Mouse (Mus musculus): Measurements from ENCODE around the gene Sugt1. TPM values are rescaled to one million over a fixed set of nuclear protein-coding genes. Genes with fewer than 3 reads are reported as not detected.
A peak's percentile ranks its signal among the peaks of the same experiment; 100 is the strongest.

Gene Sugt1
- polyA plus RNA-seq, 1 experiment from 2014 or later: 53.6 TPM

GRCm38 (mm10) chr14:79658286-79658685 is 70.8 kb downstream of the Sugt1 start:
- DNase-seq: no peak
- ATAC-seq (ENCODE audit: low read depth): no peak
- no peaks in the 10 kb centered on the region; the same call in 1 of the 2 replicates for H3K27me3 ChIP-seq

GRCm38 (mm10) chr14:79658748-79659508 is 71.4 kb downstream of the Sugt1 start:
- Histone ChIP-seq H3K4me2 (no peak overlapping the region), H3K27ac (no peak overlapping the region), H3K9ac (no peak overlapping the region), H3K4me1 (replicated peaks) (peaks cover 8% of the 10 kb centered on the region; the same call in 1 of the 2 replicates), H3K4me3 (replicated peaks) (no peak overlapping the region), H3K27me3 (no peaks in the 10 kb centered on the region; the same call in 1 of the 2 replicates), H3K36me3 (no peaks in the 10 kb centered on the region), H3K9me3 (replicated peaks) (no peaks in the 10 kb centered on the region)
- WGBS (ENCODE audit: insufficient replicate concordance): 65% methylated on average over 6 of the region's 6 CpGs
- no peak for ATAC-seq (ENCODE audit: low read depth)
- DNase-seq: no peak

More at GRCm38 (mm10) chr14:79658286-79658685, 70.8 kb downstream of the Sugt1 start:
- Histone ChIP-seq H3K4me3 (replicated peaks) (no peak overlapping the region), H3K27ac (no peak overlapping the region), H3K4me1 (replicated peaks) (peaks cover 8% of the 10 kb centered on the region; the same call in 1 of the 2 replicates), H3K36me3 (no peaks in the 10 kb centered on the region), H3K9ac (no peak overlapping the region), H3K9me3 (replicated peaks) (no peaks in the 10 kb centered on the region), H3K4me2 (no peak overlapping the region)
- 67% methylated on average over 5 of the region's 5 CpGs for WGBS (ENCODE audit: insufficient replicate concordance)

GRCm38 (mm10) chr14:79660467-79660866 is 73.0 kb downstream of the Sugt1 start:
- Histone ChIP-seq H3K4me1 (replicated peaks) (peaks cover 8% of the 10 kb centered on the region; the same call in 1 of the 2 replicates), H3K4me2 (no peak overlapping the region), H3K9me3 (replicated peaks) (no peaks in the 10 kb centered on the region), H3K36me3 (no peaks in the 10 kb centered on the region), H3K9ac (no peak overlapping the region), H3K27me3 (no peaks in the 10 kb centered on the region; the same call in 1 of the 2 replicates), H3K4me3 (replicated peaks) (no peak overlapping the region), H3K27ac (no peak overlapping the region)
- ATAC-seq (ENCODE audit: low read depth): no peak
- WGBS (ENCODE audit: insufficient replicate concordance): 50% methylated on average over 5 of the region's 5 CpGs
- DNase-seq: no peak

- Histone ChIP-seq H3K4me1 (replicated peaks) (peaks cover 8% of the 10 kb centered on the region; the same call in 1 of the 2 replicates), H3K4me2 (peak overlapping the region; percentile 46), H3K27ac (no peak overlapping the region), H3K36me3 (no peaks in the 10 kb centered on the region), H3K4me3 (replicated peaks) (0 out of 2 replicates have a peak overlapping the region, but pooled peaks have one; percentile 4), H3K27me3 (no peaks in the 10 kb centered on the region; the same call in 1 of the 2 replicates), H3K9me3 (replicated peaks) (no peaks in the 10 kb centered on the region), H3K9ac (no peak overlapping the region)
- 13% methylated on average over 33 of the region's 33 CpGs for WGBS (ENCODE audit: insufficient replicate concordance)
- DNase-seq (peak; percentile 23), ATAC-seq (ENCODE audit: low read depth) (peak; percentile 31)
These were observed 73.8 kb downstream of the Sugt1 start for GRCm38 (mm10) chr14:79661005-79661917.

GRCm38 (mm10) chr14:79662001-79662400 is 74.5 kb downstream of the Sugt1 start, which contains the start of gene Cnmd:
TSS of gene Cnmd (minus strand) at chr14:79662170.
- Histone ChIP-seq H3K4me2 (peak within 1 kb of the TSS; percentile 46), H3K27me3 (no peaks in the 10 kb centered on the region; the same call in 1 of the 2 replicates), H3K36me3 (no peaks in the 10 kb centered on the region), H3K9ac (no peak within 1 kb of the TSS), H3K4me1 (replicated peaks) (peaks cover 8% of the 10 kb centered on the region; the same call in 1 of the 2 replicates), H3K27ac (no peak within 1 kb of the TSS), H3K4me3 (replicated peaks) (0 out of 2 replicates have a peak within 1 kb of the TSS, but pooled peaks have one; percentile 4), H3K9me3 (replicated peaks) (no peaks in the 10 kb centered on the region)
- DNase-seq (no peak), ATAC-seq (ENCODE audit: low read depth) (no peak)
- 44% methylated on average over 4 of the region's 4 CpGs for WGBS (ENCODE audit: insufficient replicate concordance)

- H3K9me3 ChIP-seq (replicated peaks): no peaks in the 10 kb centered on the region
- no peak for DNase-seq
- H3K9ac ChIP-seq: no peak overlapping the region
- H3K27ac ChIP-seq: no peak overlapping the region
- no peaks in the 10 kb centered on the region for H3K36me3 ChIP-seq
- WGBS (ENCODE audit: insufficient replicate concordance): 67% methylated on average over 3 of the region's 3 CpGs
- no peak overlapping the region for H3K4me3 ChIP-seq (replicated peaks)
- no peaks in the 10 kb centered on the region for H3K27me3 ChIP-seq
- no peaks in the 10 kb centered on the region for H3K4me1 ChIP-seq (replicated peaks)
- no peak for ATAC-seq (ENCODE audit: low read depth)
- H3K4me2 ChIP-seq: no peak overlapping the region
These were observed 83.5 kb downstream of the Sugt1 start for GRCm38 (mm10) chr14:79671008-79671407.

- Histone ChIP-seq H3K4me1 (replicated peaks) (no peaks in the 10 kb centered on the region), H3K27me3 (no peaks in the 10 kb centered on the region), H3K27ac (no peak overlapping the region), H3K4me3 (replicated peaks) (no peak overlapping the region), H3K4me2 (no peak overlapping the region), H3K9ac (no peak overlapping the region), H3K36me3 (no peaks in the 10 kb centered on the region), H3K9me3 (replicated peaks) (no peaks in the 10 kb centered on the region)
- DNase-seq: no peak
- no peak for ATAC-seq (ENCODE audit: low read depth)
- WGBS (ENCODE audit: insufficient replicate concordance): 69% methylated on average over 5 of the region's 5 CpGs
These were observed 85.1 kb downstream of the Sugt1 start for GRCm38 (mm10) chr14:79672567-79672966.

- no peak overlapping the region for H3K4me3 ChIP-seq (replicated peaks)
- no peak overlapping the region for H3K4me2 ChIP-seq
- H3K9me3 ChIP-seq (replicated peaks): no peaks in the 10 kb centered on the region
- ATAC-seq (ENCODE audit: low read depth) (no peak), DNase-seq (no peak)
- no peaks in the 10 kb centered on the region for H3K27me3 ChIP-seq
- H3K27ac ChIP-seq: no peak overlapping the region
- no peak overlapping the region for H3K9ac ChIP-seq
- H3K36me3 ChIP-seq: no peaks in the 10 kb centered on the region
- no peaks in the 10 kb centered on the region for H3K4me1 ChIP-seq (replicated peaks)
- WGBS (ENCODE audit: insufficient replicate concordance): 68% methylated on average over 17 of the region's 17 CpGs
These were observed 85.9 kb downstream of the Sugt1 start for GRCm38 (mm10) chr14:79673083-79674013.

GRCm38 (mm10) chr14:79677108-79677753 is 89.7 kb downstream of the Sugt1 start:
- Histone ChIP-seq H3K27me3 (no peaks in the 10 kb centered on the region), H3K36me3 (no peaks in the 10 kb centered on the region), H3K9me3 (replicated peaks) (no peaks in the 10 kb centered on the region), H3K9ac (no peak overlapping the region), H3K27ac (no peak overlapping the region), H3K4me2 (no peak overlapping the region), H3K4me1 (replicated peaks) (no peaks in the 10 kb centered on the region), H3K4me3 (replicated peaks) (no peak overlapping the region)
- no peak for DNase-seq
- 50% methylated on average over 15 of the region's 15 CpGs for WGBS (ENCODE audit: insufficient replicate concordance)
- ATAC-seq (ENCODE audit: low read depth): no peak
